Mouse (Mus musculus): ENCODE measurements around the gene Resp18. TPM values are rescaled to one million over a fixed set of nuclear protein-coding genes. Genes with fewer than 3 reads are reported as not detected.

Resp18 gene
- not detected in 2 replicates for polyA plus RNA-seq (2015; fragmentation: Nextera tagmentation; extraction: Ambion mirVana)

DNA sequence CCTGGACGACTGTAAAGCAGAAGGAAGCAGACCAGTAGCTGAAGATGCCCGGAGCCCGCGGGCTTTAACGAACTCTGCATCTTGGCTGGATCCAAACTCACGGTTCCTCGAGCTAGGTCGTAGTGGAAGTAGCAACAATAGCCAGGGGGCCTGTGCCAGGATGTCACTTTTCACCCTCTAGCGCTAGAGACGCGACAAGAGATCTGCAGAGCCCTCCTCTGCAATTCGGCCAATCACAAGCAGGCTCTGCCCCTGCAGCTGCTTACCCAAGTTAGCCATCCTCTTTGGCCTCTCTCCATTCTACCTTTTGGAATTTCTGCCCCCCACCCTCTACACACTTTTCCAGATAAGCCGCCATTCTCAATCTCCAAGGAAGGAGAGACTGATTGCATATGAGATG lies at the start of gene Resp18:
Gene Resp18, minus strand, starts transcription at position 188 of the 400 bp plus-strand sequence.
- H3K9me3 ChIP-seq (replicated peaks) = no peaks in the 10 kb centered on the region
- peaks cover 36% of the 10 kb centered on the region for H3K27me3 ChIP-seq
- no peak for ATAC-seq (ENCODE audit: insufficient read depth)
- H3K4me2 ChIP-seq = no peak within 1 kb of the TSS
- H3K9ac ChIP-seq = no peak within 1 kb of the TSS
- no peaks in the 10 kb centered on the region for H3K4me1 ChIP-seq (replicated peaks)
- 8% methylated on average over 13 of the region's 13 CpGs for WGBS (ENCODE audit: insufficient replicate concordance)
- no peak within 1 kb of the TSS for H3K27ac ChIP-seq (replicated peaks)
- no peak within 1 kb of the TSS for H3K4me3 ChIP-seq (replicated peaks)
- no peaks in the 10 kb centered on the region for H3K36me3 ChIP-seq (replicated peaks)

DNA sequence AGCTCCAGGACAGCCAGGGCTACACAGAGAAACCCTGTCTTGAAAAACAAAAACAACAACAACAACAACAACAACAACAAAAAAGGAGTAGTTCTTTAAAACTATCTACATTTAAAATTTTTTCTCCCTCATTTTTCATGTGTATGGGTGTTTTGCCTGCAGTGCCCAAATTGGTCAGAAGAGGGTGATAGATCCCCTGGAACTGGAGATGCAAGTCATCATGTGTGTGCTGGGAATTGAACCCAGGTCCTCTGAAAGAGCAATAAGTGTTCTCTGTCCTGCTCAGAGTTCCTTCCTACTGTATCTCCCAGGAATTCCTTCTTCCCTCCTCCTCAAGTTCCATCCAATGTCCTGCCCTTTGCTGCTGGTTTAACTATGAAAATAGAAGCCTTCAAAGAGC lies 49.2 kb upstream of the Resp18 start:
- no peak for ATAC-seq (ENCODE audit: insufficient read depth)
- Histone ChIP-seq H3K9me3 (replicated peaks) (no peaks in the 10 kb centered on the region), H3K27me3 (no peaks in the 10 kb centered on the region; the same call in 1 of the 2 replicates), H3K36me3 (replicated peaks) (no peaks in the 10 kb centered on the region), H3K9ac (no peak overlapping the region), H3K27ac (replicated peaks) (no peak overlapping the region), H3K4me2 (no peak overlapping the region), H3K4me3 (replicated peaks) (no peak overlapping the region), H3K4me1 (replicated peaks) (no peaks in the 10 kb centered on the region)

DNA sequence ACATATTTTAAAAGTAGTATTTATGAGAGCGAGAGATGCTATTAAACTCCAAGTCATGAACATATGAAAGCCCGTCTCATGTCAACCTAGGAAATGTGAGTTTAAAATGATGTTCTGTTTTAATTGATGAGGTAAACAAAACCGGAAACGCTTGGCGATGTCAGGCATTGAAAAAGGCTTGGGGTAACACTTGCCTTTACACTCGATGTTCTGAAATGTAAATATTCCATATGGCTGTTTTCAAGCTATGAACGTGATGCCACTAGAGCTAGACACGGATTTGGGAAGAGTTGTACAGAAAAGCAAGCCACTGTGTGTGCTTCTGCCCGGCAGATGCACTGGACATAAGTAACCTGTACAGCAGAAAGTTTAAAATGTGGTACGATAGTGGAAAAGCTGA lies 41.0 kb upstream of the Resp18 start:
- H3K36me3 ChIP-seq (replicated peaks) = 0 out of 2 replicates have a peak, but pooled peaks cover 7% of the 10 kb centered on the region
- no peak overlapping the region for H3K4me2 ChIP-seq
- no peaks in the 10 kb centered on the region for H3K27me3 ChIP-seq
- ATAC-seq (ENCODE audit: insufficient read depth) = no peak
- peaks cover 35% of the 10 kb centered on the region for H3K4me1 ChIP-seq (replicated peaks)
- no peak overlapping the region for H3K27ac ChIP-seq (replicated peaks)
- WGBS (ENCODE audit: insufficient replicate concordance) = 76% methylated on average over 10 of the region's 10 CpGs
- H3K9me3 ChIP-seq (replicated peaks) = no peaks in the 10 kb centered on the region
- H3K9ac ChIP-seq = no peak overlapping the region
- H3K4me3 ChIP-seq (replicated peaks) = no peak overlapping the region

DNA sequence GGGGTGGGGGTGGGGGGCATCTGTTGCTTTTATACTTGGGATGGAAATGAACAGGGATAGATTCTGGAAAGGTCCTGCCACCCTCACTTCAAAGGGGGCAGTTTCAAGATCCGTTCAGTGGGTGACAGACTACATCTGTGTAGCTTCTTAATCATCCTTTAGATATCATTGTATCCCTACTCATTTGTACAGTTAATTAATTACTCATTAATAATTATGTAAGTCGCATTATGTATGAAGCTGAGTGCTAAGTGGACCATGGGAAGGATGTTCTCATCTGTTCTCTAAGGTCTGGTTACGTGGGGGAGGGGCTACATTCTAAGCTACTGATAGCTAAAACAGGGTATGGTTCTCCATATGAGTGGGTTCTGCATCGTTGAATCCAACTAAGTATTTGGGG lies 40.5 kb upstream of the Resp18 start:
- 75% methylated on average over 4 of the region's 4 CpGs for WGBS (ENCODE audit: insufficient replicate concordance)
- Histone ChIP-seq H3K27ac (replicated peaks) (no peak overlapping the region), H3K27me3 (no peaks in the 10 kb centered on the region), H3K4me1 (replicated peaks) (peaks cover 39% of the 10 kb centered on the region), H3K9me3 (replicated peaks) (no peaks in the 10 kb centered on the region), H3K36me3 (replicated peaks) (0 out of 2 replicates have a peak, but pooled peaks cover 7% of the 10 kb centered on the region), H3K4me3 (replicated peaks) (no peak overlapping the region), H3K9ac (no peak overlapping the region), H3K4me2 (no peak overlapping the region)
- ATAC-seq (ENCODE audit: insufficient read depth) = no peak

DNA sequence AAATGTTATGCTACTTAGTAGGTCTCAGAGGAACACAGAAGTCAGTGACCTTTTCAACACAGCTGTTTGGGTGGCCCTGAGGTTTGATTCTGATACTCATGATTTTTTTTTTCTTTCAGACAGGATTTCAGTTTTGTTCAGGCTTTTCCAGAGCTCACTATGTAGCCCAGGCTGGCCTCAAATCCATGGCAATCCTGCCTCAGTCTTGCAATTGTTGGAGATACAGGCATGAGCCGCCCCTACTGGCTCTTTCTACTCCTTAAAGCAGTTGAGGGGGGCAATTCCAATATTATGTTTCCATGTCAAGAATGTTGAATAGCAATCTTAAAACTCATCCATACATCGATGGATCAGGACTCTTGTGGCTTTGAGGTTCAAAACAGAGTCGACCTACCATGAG lies 40.1 kb upstream of the Resp18 start:
- H3K4me2 ChIP-seq = peak overlapping the region; percentile 93
- peaks cover 43% of the 10 kb centered on the region for H3K4me1 ChIP-seq (replicated peaks)
- H3K36me3 ChIP-seq (replicated peaks) = peaks cover 10% of the 10 kb centered on the region; the same call in 1 of the 2 replicates
- H3K9me3 ChIP-seq (replicated peaks) = no peaks in the 10 kb centered on the region
- H3K27me3 ChIP-seq = no peaks in the 10 kb centered on the region
- 65% methylated on average over 3 of the region's 3 CpGs for WGBS (ENCODE audit: insufficient replicate concordance)
- H3K9ac ChIP-seq = 0 out of 2 replicates have a peak overlapping the region, but pooled peaks have one; percentile 25
- H3K4me3 ChIP-seq (replicated peaks) = peak overlapping the region; percentile 80
- peak overlapping the region; percentile 59; the same call in 1 of the 2 replicates for H3K27ac ChIP-seq (replicated peaks)
- no peak for ATAC-seq (ENCODE audit: insufficient read depth)

DNA sequence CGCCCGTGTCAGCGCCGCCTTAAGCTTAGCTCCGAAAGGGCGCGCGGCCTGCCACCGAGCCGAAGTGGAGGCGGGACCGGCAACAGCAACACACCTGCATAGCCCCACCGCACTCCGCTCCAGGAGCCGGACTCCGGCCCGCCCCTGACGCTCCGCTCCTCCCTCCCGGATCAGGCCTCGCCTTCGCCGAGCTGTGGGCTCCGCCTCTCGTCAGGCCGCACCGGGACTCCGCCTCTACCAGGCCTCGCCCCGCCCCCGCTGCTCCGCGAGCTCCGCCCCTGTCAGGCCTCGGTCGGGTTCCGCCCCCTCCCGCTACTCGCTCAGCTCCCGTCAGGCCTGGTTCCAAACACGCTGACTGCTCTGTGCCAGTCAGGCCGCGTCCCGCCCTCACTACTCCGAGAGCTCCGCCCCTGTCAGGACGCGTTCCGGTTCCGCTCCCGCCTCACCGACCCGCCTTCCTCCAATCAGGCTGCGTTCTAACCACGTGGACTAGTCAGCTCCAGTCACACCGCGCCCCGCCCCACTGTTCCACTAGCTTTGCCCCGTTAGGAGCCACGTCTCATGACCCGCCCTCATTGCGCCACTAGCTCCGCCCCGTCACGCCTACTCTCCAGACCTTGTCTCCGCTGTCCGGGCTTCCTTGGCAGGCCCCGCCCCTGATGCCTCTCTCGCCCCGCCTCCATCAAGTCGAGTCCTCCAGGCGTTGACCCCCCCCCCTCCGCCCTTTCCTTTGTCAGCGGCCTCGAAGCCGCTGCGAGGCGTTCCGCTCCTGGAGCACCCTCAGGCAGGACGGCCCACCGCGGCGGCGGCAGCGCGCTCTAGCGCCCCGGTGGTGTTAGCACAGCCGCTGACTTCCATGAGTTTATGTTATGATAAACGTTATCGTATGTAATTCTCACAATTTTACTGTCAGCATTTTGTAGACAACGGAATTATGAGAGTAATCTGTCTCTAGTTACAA lies 39.3 kb upstream of the Resp18 start, which contains the start of gene Dnpep:
Gene Dnpep, minus strand, starts transcription at position 750 of the 961 bp plus-strand sequence.
- ATAC-seq (ENCODE audit: insufficient read depth) = peak; percentile 94
- Histone ChIP-seq H3K27ac (replicated peaks) (peak within 1 kb of the TSS; percentile 95), H3K27me3 (no peaks in the 10 kb centered on the region), H3K4me2 (peak within 1 kb of the TSS; percentile 93), H3K4me1 (replicated peaks) (peaks cover 48% of the 10 kb centered on the region), H3K9ac (peak within 1 kb of the TSS; percentile 69), H3K36me3 (replicated peaks) (peaks cover 16% of the 10 kb centered on the region), H3K9me3 (replicated peaks) (no peaks in the 10 kb centered on the region), H3K4me3 (replicated peaks) (peak within 1 kb of the TSS; percentile 80)
- under 1% methylated on average over 92 of the region's 92 CpGs for WGBS (ENCODE audit: insufficient replicate concordance)

DNA sequence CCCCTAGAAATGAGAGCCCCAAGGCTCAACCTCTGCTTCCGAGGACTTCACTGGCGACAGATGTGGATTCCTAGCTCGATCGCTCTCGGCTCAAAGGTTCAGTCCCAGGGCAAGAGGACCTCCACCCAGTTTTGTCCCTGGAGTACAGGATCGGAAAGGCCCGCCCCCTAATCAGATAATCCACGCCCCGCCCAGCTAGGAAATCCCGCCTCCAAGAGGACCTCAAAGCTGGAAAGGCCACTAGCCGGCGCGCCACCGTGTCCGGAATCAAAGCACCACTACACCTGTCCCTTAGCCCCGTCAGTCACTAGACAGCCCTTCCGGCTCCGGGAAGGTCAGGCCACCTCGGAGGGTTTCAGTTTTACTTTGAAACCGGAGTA lies 38.6 kb upstream of the Resp18 start:
- Histone ChIP-seq H3K27ac (replicated peaks) (peak overlapping the region; percentile 95), H3K9me3 (replicated peaks) (no peaks in the 10 kb centered on the region), H3K4me1 (replicated peaks) (peaks cover 48% of the 10 kb centered on the region), H3K27me3 (no peaks in the 10 kb centered on the region), H3K9ac (peak overlapping the region; percentile 69), H3K36me3 (replicated peaks) (peaks cover 22% of the 10 kb centered on the region), H3K4me3 (replicated peaks) (peak overlapping the region; percentile 80), H3K4me2 (peak overlapping the region; percentile 93)
- 0% methylated on average over 20 of the region's 20 CpGs for WGBS (ENCODE audit: insufficient replicate concordance)
- ATAC-seq (ENCODE audit: insufficient read depth) = peak; percentile 16

DNA sequence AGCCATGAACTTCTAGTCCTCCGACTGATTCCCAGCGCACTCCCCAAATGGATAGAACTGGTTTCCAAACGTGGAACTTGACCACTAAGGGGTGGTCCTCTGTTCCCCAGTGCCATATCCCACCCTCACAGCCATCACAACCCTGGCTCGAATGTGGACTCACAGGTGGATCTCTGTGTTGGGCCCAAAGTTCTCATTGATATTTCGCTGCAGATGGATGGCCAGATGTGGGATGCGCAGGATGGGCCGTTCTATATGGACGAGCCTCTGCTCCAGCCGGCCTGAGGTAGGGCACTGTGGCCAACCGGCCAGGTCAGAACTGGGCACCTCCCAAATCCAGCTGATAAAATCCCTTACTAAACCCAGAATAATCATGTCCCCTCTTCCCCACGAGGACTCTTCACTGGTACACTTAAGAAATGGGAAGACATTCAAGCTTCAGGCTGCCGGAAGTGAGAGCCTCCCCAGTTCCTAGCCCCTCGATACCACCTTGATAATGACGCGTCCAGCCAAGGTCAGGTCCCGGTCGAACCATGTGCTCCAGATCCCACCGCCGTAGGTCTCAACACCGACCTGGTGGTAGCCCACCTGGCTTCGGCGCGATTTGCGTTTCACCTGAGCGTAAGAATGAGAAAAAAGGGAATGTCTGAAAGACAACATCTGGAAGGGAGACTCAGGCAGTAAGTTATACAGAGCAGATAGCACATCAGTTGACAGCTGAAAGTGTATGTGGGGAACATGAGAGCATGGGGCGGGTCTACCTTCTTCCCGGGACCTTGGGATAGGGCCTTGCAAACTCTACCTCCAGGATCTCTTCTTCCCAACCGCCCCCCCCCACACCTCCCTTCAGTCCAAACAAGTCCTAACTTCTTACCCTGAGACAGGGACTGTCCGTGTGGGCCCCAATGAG lies 37.5 kb upstream of the Resp18 start:
- H3K27ac ChIP-seq (replicated peaks) = no peak overlapping the region
- peak overlapping the region; percentile 80 for H3K4me3 ChIP-seq (replicated peaks)
- peaks cover 34% of the 10 kb centered on the region for H3K36me3 ChIP-seq (replicated peaks)
- H3K9ac ChIP-seq = no peak overlapping the region; the same call in 1 of the 2 replicates
- no peak for ATAC-seq (ENCODE audit: insufficient read depth)
- no peaks in the 10 kb centered on the region for H3K9me3 ChIP-seq (replicated peaks)
- H3K4me1 ChIP-seq (replicated peaks) = peaks cover 48% of the 10 kb centered on the region
- H3K4me2 ChIP-seq = peak overlapping the region; percentile 93
- 82% methylated on average over 29 of the region's 29 CpGs for WGBS (ENCODE audit: insufficient replicate concordance)
- H3K27me3 ChIP-seq = no peaks in the 10 kb centered on the region

DNA sequence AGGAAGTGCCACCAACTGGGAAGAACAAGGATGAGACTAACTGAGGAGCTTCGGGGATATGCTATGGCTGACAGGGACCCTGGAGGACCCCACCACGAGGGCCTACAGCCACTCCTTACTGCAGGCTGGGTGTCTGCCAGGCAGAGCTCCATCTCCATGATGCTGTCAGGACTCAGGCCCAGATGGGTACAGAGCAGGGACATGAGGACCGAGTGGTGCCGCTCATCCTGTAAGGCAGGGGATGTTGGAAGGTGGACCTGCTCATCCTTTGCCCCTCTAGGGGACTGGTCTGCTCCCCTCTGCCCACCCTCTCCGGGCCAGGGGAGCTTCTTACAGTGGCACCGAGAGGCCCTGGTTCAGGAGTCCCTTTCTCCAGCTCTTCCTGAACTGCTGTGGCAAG lies 36.8 kb upstream of the Resp18 start:
- Histone ChIP-seq H3K27ac (replicated peaks) (no peak overlapping the region), H3K36me3 (replicated peaks) (peaks cover 39% of the 10 kb centered on the region), H3K9ac (no peak overlapping the region), H3K4me1 (replicated peaks) (peaks cover 48% of the 10 kb centered on the region), H3K27me3 (no peaks in the 10 kb centered on the region), H3K9me3 (replicated peaks) (no peaks in the 10 kb centered on the region), H3K4me2 (no peak overlapping the region), H3K4me3 (replicated peaks) (no peak overlapping the region)
- ATAC-seq (ENCODE audit: insufficient read depth) = no peak
- WGBS (ENCODE audit: insufficient replicate concordance) = 78% methylated on average over 6 of the region's 6 CpGs

DNA sequence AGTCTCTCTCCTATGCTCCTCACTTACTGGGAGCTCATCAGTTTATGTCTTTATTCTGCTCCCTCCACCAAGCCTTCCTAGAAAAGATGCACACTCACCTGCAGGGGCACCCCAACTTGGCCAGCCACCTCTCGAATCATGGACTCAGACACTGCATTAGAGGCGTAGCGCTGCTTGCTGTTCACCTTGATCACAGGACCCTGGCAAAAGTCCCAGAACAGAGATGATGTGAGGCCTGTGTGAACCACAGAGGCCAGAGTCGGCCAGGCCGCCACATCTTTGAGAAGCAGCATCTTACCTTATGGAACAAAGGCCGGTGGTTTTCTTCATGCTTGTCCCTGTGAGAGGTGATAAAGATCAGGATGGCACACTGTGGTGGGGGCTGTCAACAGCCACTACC lies 33.5 kb upstream of the Resp18 start:
- H3K4me3 ChIP-seq (replicated peaks) = no peak overlapping the region
- ATAC-seq (ENCODE audit: insufficient read depth) = no peak
- no peak overlapping the region for H3K4me2 ChIP-seq
- no peak overlapping the region for H3K9ac ChIP-seq
- WGBS (ENCODE audit: insufficient replicate concordance) = 76% methylated on average over 6 of the region's 6 CpGs
- H3K27ac ChIP-seq (replicated peaks) = no peak overlapping the region
- peaks cover 52% of the 10 kb centered on the region for H3K36me3 ChIP-seq (replicated peaks)
- no peaks in the 10 kb centered on the region for H3K9me3 ChIP-seq (replicated peaks)
- peaks cover 31% of the 10 kb centered on the region for H3K4me1 ChIP-seq (replicated peaks)
- H3K27me3 ChIP-seq = no peaks in the 10 kb centered on the region

DNA sequence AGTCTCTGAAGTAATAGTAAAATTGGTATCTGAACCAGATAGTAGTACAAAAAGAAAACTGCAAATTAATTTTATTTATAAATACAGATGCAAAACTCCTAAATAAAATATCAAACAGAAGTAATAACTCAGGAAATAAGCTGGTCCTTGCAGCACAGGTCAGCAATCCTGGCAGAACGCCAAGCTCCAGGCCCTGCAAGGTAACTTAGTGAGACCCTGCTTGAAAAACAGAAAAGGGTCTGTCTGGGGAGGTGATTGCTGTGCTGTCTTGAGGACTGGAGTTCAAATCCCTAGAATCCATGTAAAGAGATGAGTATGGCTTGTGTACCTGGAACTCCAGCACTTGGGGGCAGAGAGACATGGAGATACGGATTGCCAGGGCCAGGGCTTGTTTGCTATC lies 26.4 kb upstream of the Resp18 start:
- Histone ChIP-seq H3K4me3 (replicated peaks) (no peak overlapping the region), H3K27ac (replicated peaks) (no peak overlapping the region), H3K9ac (no peak overlapping the region), H3K4me2 (no peak overlapping the region), H3K9me3 (replicated peaks) (no peaks in the 10 kb centered on the region), H3K4me1 (replicated peaks) (no peaks in the 10 kb centered on the region), H3K27me3 (no peaks in the 10 kb centered on the region), H3K36me3 (replicated peaks) (peaks cover 12% of the 10 kb centered on the region)
- ATAC-seq (ENCODE audit: insufficient read depth) = no peak
- 47% methylated on average over 2 of the region's 2 CpGs for WGBS (ENCODE audit: insufficient replicate concordance)
